Mouse (Mus musculus) myocyte (in vitro differentiated cells): Measurements from ENCODE around the gene Ms4a6c. TPM values are rescaled to one million over a fixed set of nuclear protein-coding genes. Genes with fewer than 3 reads are reported as not detected.
"Not testable (repeated sequence)": the region's sequence is repeated elsewhere in the genome, so short reads cannot be mapped to it uniquely, and the experiment has no call there.

Source experiments
- H3K27me3 ChIP-seq: one replicate; pipeline ENCODE4 v1.6.1; 2011; ENCODE audit not compliant: control insufficient read depth, insufficient read depth, insufficient read length
- H3K36me3 ChIP-seq: one replicate; pipeline ENCODE4 v1.6.1; 2011; ENCODE audit not compliant: control insufficient read depth, insufficient read depth
- H3K4me2 ChIP-seq: one replicate; pipeline ENCODE4 v1.6.1; 2011; ENCODE audit warnings: low read depth, control low read depth
- H3K4me3 ChIP-seq: one replicate; pipeline ENCODE4 v1.5.1; 2011; ENCODE audit warnings: mild to moderate bottlenecking, control low read depth, moderate library complexity
- H3K79me2 ChIP-seq: one replicate; pipeline ENCODE4 v1.6.1; 2011; ENCODE audit not compliant: control insufficient read depth, insufficient read depth
- H3ac ChIP-seq: one replicate; pipeline ENCODE4 v1.6.1; 2011; ENCODE audit not compliant: control insufficient read depth, insufficient read length
- CEBPB ChIP-seq: IDR thresholded peaks from 2 replicates; pipeline ENCODE4 v1.6.1; 2011; ENCODE audit warnings: mild to moderate bottlenecking, moderate library complexity; ENCODE audit not compliant: poor library complexity, insufficient read depth, severe bottlenecking
- E2F4 ChIP-seq: IDR thresholded peaks from one replicate; pipeline ENCODE4 v1.6.1; 2011; ENCODE audit warnings: mild to moderate bottlenecking, control low read depth, moderate library complexity; ENCODE audit not compliant: insufficient read depth
- MAX ChIP-seq: IDR thresholded peaks from one replicate; pipeline ENCODE4 v1.6.1; 2011; ENCODE audit warnings: low read depth, mild to moderate bottlenecking, control low read depth
- MYOD1 ChIP-seq, 3 experiments: IDR thresholded peaks; one replicate each; pipeline ENCODE4 v1.6.1; 2011; ENCODE audit warnings: control low read depth in 2 of 3, low read depth in 2 of 3, mild to moderate bottlenecking in 2 of 3, moderate library complexity in 1 of 3; ENCODE audit not compliant: insufficient read length in 2 of 3, control insufficient read depth in 1 of 3
- MYOG ChIP-seq, 3 experiments: IDR thresholded peaks; one replicate each; pipeline ENCODE4 v1.6.1; 2011; ENCODE audit warnings: control low read depth in 2 of 3, low read depth in 2 of 3, mild to moderate bottlenecking in 2 of 3; ENCODE audit not compliant: insufficient read length in 2 of 3, control insufficient read depth in 1 of 3, insufficient read depth in 1 of 3
- POLR2A ChIP-seq: IDR thresholded peaks from one replicate; pipeline ENCODE4 v1.6.1; 2011; ENCODE audit warnings: low read depth, mild to moderate bottlenecking, control low read depth, moderate library complexity; ENCODE audit not compliant: insufficient read length
- POLR2AphosphoS2 ChIP-seq: IDR thresholded peaks from one replicate; pipeline ENCODE4 v1.6.1; 2011; ENCODE audit warnings: low read depth, control low read depth; ENCODE audit not compliant: insufficient read length
- REST ChIP-seq: IDR thresholded peaks from one replicate; pipeline ENCODE4 v1.6.1; 2011; ENCODE audit warnings: mild to moderate bottlenecking, control low read depth, moderate library complexity; ENCODE audit not compliant: insufficient read depth, insufficient read length
- SRF ChIP-seq: IDR thresholded peaks from one replicate; pipeline ENCODE4 v1.6.1; 2011; ENCODE audit warnings: low read depth; ENCODE audit not compliant: control insufficient read depth, insufficient read length
- TCF12 ChIP-seq: IDR thresholded peaks from one replicate; pipeline ENCODE4 v1.6.1; 2011; ENCODE audit warnings: mild to moderate bottlenecking, control low read depth; ENCODE audit not compliant: poor library complexity, insufficient read depth, severe bottlenecking
- TCF3 ChIP-seq: IDR thresholded peaks from one replicate; pipeline ENCODE4 v1.6.1; 2011; ENCODE audit warnings: low read depth, control low read depth; ENCODE audit not compliant: insufficient read length
- USF1 ChIP-seq: IDR thresholded peaks from one replicate; pipeline ENCODE4 v1.6.1; 2011; ENCODE audit warnings: low read depth, mild to moderate bottlenecking, control low read depth, moderate library complexity
- polyA plus RNA-seq: library from polyadenylated mRNA; unstranded; fragments of >200 nt; fragmentation: generic; extraction: Trizol; gene quantifications from one replicate; pipeline ENCODE4 v1.2.1, GENCODE M21; 2012; ENCODE audit warnings: missing spikeins

Gene Ms4a6c
- polyA plus RNA-seq, 1 experiment: not detected

- no peaks in the 10 kb centered on the region for H3K79me2 ChIP-seq
- H3K4me3 ChIP-seq: no peak overlapping the region
- H3ac ChIP-seq: no peak overlapping the region
- no peaks in the 10 kb centered on the region for H3K27me3 ChIP-seq
- H3K36me3 ChIP-seq: no peaks in the 10 kb centered on the region
- H3K4me2 ChIP-seq: no peak overlapping the region
- no peak for TF ChIP-seq USF1
- TF ChIP-seq E2F4: no peak
- no peak for TF ChIP-seq MAX
- no peak for TF ChIP-seq POLR2AphosphoS2
- no peak for TF ChIP-seq CEBPB
- TF ChIP-seq REST: no peak
- TF ChIP-seq MYOG (IDR thresholded peaks at IDR 0.05; ENCODE audit: control insufficient read depth in 1 of 3, insufficient read depth in 1 of 3, insufficient read length in 2 of 3, low read depth in 2 of 3): no peak
- no peak for TF ChIP-seq SRF
- TF ChIP-seq MYOD1 (IDR thresholded peaks at IDR 0.05; ENCODE audit: control insufficient read depth in 1 of 3, insufficient read length in 2 of 3, low read depth in 2 of 3): no peak
- TF ChIP-seq TCF12: no peak
- TF ChIP-seq TCF3: no peak
- no peak for TF ChIP-seq POLR2A
Observed at GRCm38 (mm10) chr19:11492671-11493070, 23.5 kb downstream of the Ms4a6c start.

- no peak overlapping the region for H3ac ChIP-seq
- no peak overlapping the region for H3K4me2 ChIP-seq
- H3K79me2 ChIP-seq: no peaks in the 10 kb centered on the region
- H3K36me3 ChIP-seq: no peaks in the 10 kb centered on the region
- H3K27me3 ChIP-seq: no peaks in the 10 kb centered on the region
- H3K4me3 ChIP-seq: no peak overlapping the region
- TF ChIP-seq MAX (no peak), SRF (no peak), MYOG (IDR thresholded peaks at IDR 0.05; ENCODE audit: control insufficient read depth in 1 of 3, insufficient read depth in 1 of 3, insufficient read length in 2 of 3, low read depth in 2 of 3) (no peak), POLR2A (no peak), MYOD1 (IDR thresholded peaks at IDR 0.05; ENCODE audit: control insufficient read depth in 1 of 3, insufficient read length in 2 of 3, low read depth in 2 of 3) (no peak), REST (no peak), TCF12 (no peak), USF1 (no peak), CEBPB (no peak), TCF3 (no peak), E2F4 (no peak)
Observed at GRCm38 (mm10) chr19:11494519-11494918, 25.4 kb downstream of the Ms4a6c start.

- Histone ChIP-seq H3ac (no peak overlapping the region), H3K4me2 (no peak overlapping the region), H3K27me3 (no peaks in the 10 kb centered on the region), H3K79me2 (no peaks in the 10 kb centered on the region), H3K36me3 (no peaks in the 10 kb centered on the region), H3K4me3 (no peak overlapping the region)
- TF ChIP-seq MAX (no peak), MYOG (IDR thresholded peaks at IDR 0.05; ENCODE audit: control insufficient read depth in 1 of 3, insufficient read depth in 1 of 3, insufficient read length in 2 of 3, low read depth in 2 of 3) (no peak), MYOD1 (IDR thresholded peaks at IDR 0.05; ENCODE audit: control insufficient read depth in 1 of 3, insufficient read length in 2 of 3, low read depth in 2 of 3) (no peak), CEBPB (no peak), SRF (no peak), POLR2AphosphoS2 (no peak), TCF3 (no peak), USF1 (no peak), POLR2A (no peak), TCF12 (no peak), E2F4 (no peak), REST (no peak)
Observed at GRCm38 (mm10) chr19:11496361-11496760, 27.2 kb downstream of the Ms4a6c start.

GRCm38 (mm10) chr19:11497300-11497699, 28.1 kb downstream of the Ms4a6c start:
- H3K4me3 ChIP-seq, H3K36me3 ChIP-seq, H3ac ChIP-seq, H3K79me2 ChIP-seq, H3K4me2 ChIP-seq, H3K27me3 ChIP-seq: not testable (repeated sequence)

DNA sequence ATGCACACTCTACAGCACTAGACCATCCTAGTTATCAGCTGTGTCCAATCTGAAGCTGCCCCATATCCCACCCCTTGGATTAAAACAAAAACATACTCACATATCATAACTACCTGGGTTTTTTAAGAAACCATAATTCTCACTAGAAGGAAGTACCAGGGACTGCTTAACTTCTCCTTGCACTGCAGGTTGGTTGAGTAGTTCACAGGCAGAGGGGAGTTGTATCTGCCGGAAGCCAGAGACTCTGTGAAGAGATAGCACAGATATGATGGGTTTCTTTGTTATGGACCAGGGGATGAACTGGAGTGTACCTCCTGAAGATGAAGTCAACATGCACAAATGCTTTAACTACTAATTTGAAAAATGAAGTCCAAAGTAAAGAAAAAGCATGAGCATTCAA, 31.6 kb downstream of the Ms4a6c start:
- Histone ChIP-seq H3K27me3 (no peaks in the 10 kb centered on the region), H3K4me3 (no peak overlapping the region), H3ac (no peak overlapping the region), H3K79me2 (no peaks in the 10 kb centered on the region), H3K4me2 (no peak overlapping the region), H3K36me3 (no peaks in the 10 kb centered on the region)
- TF ChIP-seq POLR2A (no peak), USF1 (no peak), POLR2AphosphoS2 (no peak), E2F4 (no peak), TCF3 (no peak), CEBPB (no peak), MYOG (IDR thresholded peaks at IDR 0.05; ENCODE audit: control insufficient read depth in 1 of 3, insufficient read depth in 1 of 3, insufficient read length in 2 of 3, low read depth in 2 of 3) (no peak), SRF (no peak), MAX (no peak)
